Mouse (Mus musculus): ENCODE results near the gene Stra6l. TPM values are rescaled to one million over a fixed set of nuclear protein-coding genes. Genes with fewer than 3 reads are reported as not detected.

Gene Stra6l
- polyA plus RNA-seq (2015; fragmentation: Nextera tagmentation; extraction: Ambion mirVana) = 0.05 and 0.16 TPM in 2 replicates

DNA sequence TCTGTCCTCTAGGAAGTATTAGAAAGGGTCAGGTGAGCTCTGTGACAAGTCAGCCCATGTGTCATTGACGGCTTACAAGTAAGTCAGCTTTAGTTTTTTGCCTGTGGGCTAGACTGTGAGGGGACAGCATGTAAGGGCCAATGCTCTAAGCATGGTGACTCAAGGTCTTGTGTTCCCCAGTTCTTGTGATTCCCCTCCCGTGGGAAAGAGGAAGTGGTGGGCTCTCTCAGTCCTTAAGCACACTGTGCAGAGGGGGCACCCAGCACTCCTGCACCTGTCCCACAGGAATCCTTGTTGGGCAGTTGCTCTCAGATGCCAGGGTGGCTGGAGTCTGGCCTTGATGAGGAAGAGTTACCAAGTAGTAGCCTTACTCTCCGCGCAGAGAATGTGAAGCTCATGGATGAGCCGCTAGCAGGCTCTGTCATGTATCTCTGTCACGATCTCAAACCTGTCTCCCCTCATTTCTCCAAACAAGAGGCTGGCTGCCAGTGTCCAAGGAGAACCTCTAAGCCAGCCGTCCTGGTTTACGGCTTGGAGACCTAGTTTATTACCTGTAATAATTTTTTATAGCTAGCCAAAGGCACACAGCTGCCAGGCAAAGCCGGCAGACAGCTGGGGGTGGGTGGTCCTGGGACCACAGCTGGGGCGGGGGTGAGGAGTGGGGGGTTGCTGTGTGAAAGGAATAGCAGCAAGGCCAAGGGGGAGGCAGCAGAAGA is at the start of gene Stra6l:
Gene Stra6l, plus strand, starts transcription at position 556 of the 716 bp plus-strand sequence.
- Histone ChIP-seq H3K27ac (replicated peaks) (no peak within 1 kb of the TSS), H3K27me3 (ENCODE audit: control insufficient read depth, insufficient read depth, low read length) (no peaks in the 10 kb centered on the region), H3K36me3 (ENCODE audit: control insufficient read depth, insufficient read depth, low read length) (no peaks in the 10 kb centered on the region), H3K9me3 (ENCODE audit: control insufficient read depth, low read length) (no peaks in the 10 kb centered on the region), H3K4me3 (ENCODE audit: low read depth, low read length) (no peak within 1 kb of the TSS), H3K9ac (ENCODE audit: low read length) (no peak within 1 kb of the TSS), H3K4me2 (replicated peaks; ENCODE audit: low read depth) (no peak within 1 kb of the TSS), H3K4me1 (replicated peaks; ENCODE audit: control insufficient read depth, insufficient read depth) (no peaks in the 10 kb centered on the region)
- DNase-seq (ENCODE audit: low spot score) = no peak
- TF ChIP-seq CTCF (IDR thresholded peaks at IDR 0.05; ENCODE audit: low read depth) (no peak), EP300 (optimal IDR thresholded peaks at IDR 0.05) (no peak)
- no peak for ATAC-seq (ENCODE audit: low FRiP score, low TSS enrichment)
- WGBS = 51% methylated on average over 10 of the region's 10 CpGs

DNA sequence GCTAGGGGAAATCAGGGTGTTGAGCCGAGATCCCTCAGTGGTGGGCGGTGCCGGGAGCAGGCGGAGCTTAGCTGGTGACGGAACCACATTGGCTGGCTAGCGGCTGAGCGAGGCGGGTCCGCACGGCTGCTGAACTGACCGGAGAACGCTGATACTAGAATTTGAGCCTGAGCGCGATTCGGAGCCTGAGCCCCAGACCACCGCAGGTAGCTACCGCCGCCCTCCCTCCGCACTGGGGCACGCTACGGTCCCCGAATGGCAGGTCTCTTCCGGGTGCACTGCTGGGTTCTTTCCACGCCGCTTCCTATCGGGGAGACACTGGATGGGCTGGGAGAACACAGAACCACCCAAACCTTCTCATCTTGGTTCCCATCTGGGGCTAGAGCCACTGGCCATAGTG is 49.5 kb upstream of the Stra6l start, which contains the start of gene Aldh1b1:
Gene Aldh1b1, plus strand, starts transcription at position 59 of the 400 bp plus-strand sequence.
- H3K4me1 ChIP-seq (replicated peaks; ENCODE audit: control insufficient read depth, insufficient read depth) = 0 out of 2 replicates have a peak, but pooled peaks cover 2% of the 10 kb centered on the region
- peak; percentile 75 for ATAC-seq (ENCODE audit: low FRiP score, low TSS enrichment)
- H3K36me3 ChIP-seq (ENCODE audit: control insufficient read depth, insufficient read depth, low read length) = no peaks in the 10 kb centered on the region
- H3K4me2 ChIP-seq (replicated peaks; ENCODE audit: low read depth) = peak within 1 kb of the TSS; percentile 76
- H3K27me3 ChIP-seq (ENCODE audit: control insufficient read depth, insufficient read depth, low read length) = no peaks in the 10 kb centered on the region
- H3K9me3 ChIP-seq (ENCODE audit: control insufficient read depth, low read length) = no peaks in the 10 kb centered on the region
- DNase-seq (ENCODE audit: low spot score) = peak; percentile 82
- peak within 1 kb of the TSS; percentile 50 for H3K9ac ChIP-seq (ENCODE audit: low read length)
- WGBS = 0% methylated on average over 26 of the region's 26 CpGs
- TF ChIP-seq CTCF (IDR thresholded peaks at IDR 0.05; ENCODE audit: low read depth) = no peak; the same call in 1 of the 2 replicates
- no peak for TF ChIP-seq EP300 (optimal IDR thresholded peaks at IDR 0.05)
- peak within 1 kb of the TSS; percentile 46 for H3K4me3 ChIP-seq (ENCODE audit: low read depth, low read length)
- H3K27ac ChIP-seq (replicated peaks) = no peak within 1 kb of the TSS

DNA sequence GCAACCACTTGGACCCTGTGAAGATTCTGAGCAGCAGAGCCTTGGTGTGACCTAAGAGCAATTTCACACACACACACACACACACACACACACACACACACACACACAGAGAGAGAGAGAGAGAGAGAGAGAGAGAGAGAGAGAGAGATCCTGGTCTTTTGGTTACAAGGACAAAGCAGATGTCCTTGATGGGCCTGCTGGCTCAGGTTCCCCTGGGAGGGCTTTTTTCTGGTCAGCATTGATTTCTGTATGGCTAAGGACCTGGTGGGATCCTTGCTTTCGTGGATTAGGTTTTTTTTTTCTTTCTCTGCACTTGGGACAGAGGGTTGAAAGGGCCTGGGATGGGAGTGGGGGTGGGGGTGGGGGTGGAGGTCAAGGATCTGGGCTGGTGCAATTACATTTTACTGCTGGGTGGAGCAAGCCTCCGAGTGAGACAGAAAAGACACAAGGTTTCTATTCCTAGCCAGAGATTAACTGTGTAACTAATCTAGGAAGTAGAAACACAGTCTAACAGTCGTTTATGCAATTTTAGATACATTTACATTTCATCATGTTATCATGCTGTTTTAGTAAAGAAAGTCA is 48.4 kb upstream of the Stra6l start:
- Histone ChIP-seq H3K27ac (replicated peaks) (no peak overlapping the region), H3K4me2 (replicated peaks; ENCODE audit: low read depth) (no peak overlapping the region), H3K27me3 (ENCODE audit: control insufficient read depth, insufficient read depth, low read length) (no peaks in the 10 kb centered on the region), H3K4me1 (replicated peaks; ENCODE audit: control insufficient read depth, insufficient read depth) (0 out of 2 replicates have a peak, but pooled peaks cover 2% of the 10 kb centered on the region), H3K9me3 (ENCODE audit: control insufficient read depth, low read length) (no peaks in the 10 kb centered on the region), H3K36me3 (ENCODE audit: control insufficient read depth, insufficient read depth, low read length) (no peaks in the 10 kb centered on the region), H3K4me3 (ENCODE audit: low read depth, low read length) (no peak overlapping the region), H3K9ac (ENCODE audit: low read length) (no peak overlapping the region)
- TF ChIP-seq CTCF (IDR thresholded peaks at IDR 0.05; ENCODE audit: low read depth) (no peak), EP300 (optimal IDR thresholded peaks at IDR 0.05) (no peak)
- WGBS = 44% methylated on average over 3 of the region's 3 CpGs
- DNase-seq (ENCODE audit: low spot score) (no peak), ATAC-seq (ENCODE audit: low FRiP score, low TSS enrichment) (no peak)

DNA sequence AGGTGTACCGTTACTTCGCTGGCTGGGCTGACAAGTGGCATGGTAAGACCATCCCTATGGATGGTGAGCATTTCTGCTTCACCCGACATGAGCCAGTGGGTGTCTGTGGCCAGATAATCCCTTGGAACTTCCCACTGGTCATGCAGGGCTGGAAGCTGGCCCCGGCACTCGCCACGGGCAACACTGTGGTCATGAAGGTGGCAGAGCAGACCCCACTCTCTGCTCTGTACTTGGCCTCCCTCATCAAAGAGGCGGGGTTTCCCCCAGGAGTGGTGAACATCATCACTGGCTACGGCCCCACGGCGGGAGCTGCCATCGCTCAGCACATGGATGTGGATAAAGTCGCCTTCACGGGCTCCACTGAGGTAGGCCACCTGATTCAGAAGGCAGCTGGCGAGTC is 45.6 kb upstream of the Stra6l start:
- H3K4me3 ChIP-seq (ENCODE audit: low read depth, low read length) = no peak overlapping the region
- no peak for TF ChIP-seq CTCF (IDR thresholded peaks at IDR 0.05; ENCODE audit: low read depth)
- TF ChIP-seq EP300 (optimal IDR thresholded peaks at IDR 0.05) = no peak
- no peak overlapping the region for H3K9ac ChIP-seq (ENCODE audit: low read length)
- DNase-seq (ENCODE audit: low spot score) (no peak), ATAC-seq (ENCODE audit: low FRiP score, low TSS enrichment) (no peak)
- no peaks in the 10 kb centered on the region for H3K27me3 ChIP-seq (ENCODE audit: control insufficient read depth, insufficient read depth, low read length)
- no peak overlapping the region for H3K27ac ChIP-seq (replicated peaks)
- H3K9me3 ChIP-seq (ENCODE audit: control insufficient read depth, low read length) = no peaks in the 10 kb centered on the region
- no peaks in the 10 kb centered on the region for H3K36me3 ChIP-seq (ENCODE audit: control insufficient read depth, insufficient read depth, low read length)
- 0 out of 2 replicates have a peak, but pooled peaks cover 2% of the 10 kb centered on the region for H3K4me1 ChIP-seq (replicated peaks; ENCODE audit: control insufficient read depth, insufficient read depth)
- WGBS = 95% methylated on average over 14 of the region's 14 CpGs
- H3K4me2 ChIP-seq (replicated peaks; ENCODE audit: low read depth) = no peak overlapping the region

DNA sequence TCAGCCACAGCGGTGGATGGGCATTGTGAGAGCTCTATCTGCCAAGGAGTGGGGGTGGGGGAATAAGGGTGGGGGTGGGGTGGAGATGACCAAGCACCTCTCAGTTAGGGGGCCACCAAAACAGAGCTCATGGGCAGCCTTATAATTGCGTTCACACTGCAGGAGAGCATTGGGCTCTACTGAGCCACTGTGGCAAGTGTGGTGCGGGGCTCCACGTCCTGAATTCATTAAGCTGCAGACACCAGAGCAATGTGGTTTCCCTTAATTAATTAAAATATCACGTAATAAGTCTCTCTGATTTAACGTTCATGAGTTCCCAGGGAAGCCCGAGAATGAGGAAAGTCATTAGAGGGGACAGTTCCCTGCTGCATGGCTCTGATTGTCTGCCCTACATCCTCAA is 40.4 kb upstream of the Stra6l start:
- Histone ChIP-seq H3K4me2 (replicated peaks; ENCODE audit: low read depth) (no peak overlapping the region), H3K9ac (ENCODE audit: low read length) (no peak overlapping the region), H3K4me1 (replicated peaks; ENCODE audit: control insufficient read depth, insufficient read depth) (no peaks in the 10 kb centered on the region), H3K27me3 (ENCODE audit: control insufficient read depth, insufficient read depth, low read length) (no peaks in the 10 kb centered on the region), H3K4me3 (ENCODE audit: low read depth, low read length) (no peak overlapping the region), H3K9me3 (ENCODE audit: control insufficient read depth, low read length) (no peaks in the 10 kb centered on the region), H3K36me3 (ENCODE audit: control insufficient read depth, insufficient read depth, low read length) (no peaks in the 10 kb centered on the region), H3K27ac (replicated peaks) (no peak overlapping the region)
- ATAC-seq (ENCODE audit: low FRiP score, low TSS enrichment) = no peak
- WGBS = 52% methylated on average over 7 of the region's 7 CpGs
- TF ChIP-seq CTCF (IDR thresholded peaks at IDR 0.05; ENCODE audit: low read depth) (no peak), EP300 (optimal IDR thresholded peaks at IDR 0.05) (no peak)
- DNase-seq (ENCODE audit: low spot score) = no peak

DNA sequence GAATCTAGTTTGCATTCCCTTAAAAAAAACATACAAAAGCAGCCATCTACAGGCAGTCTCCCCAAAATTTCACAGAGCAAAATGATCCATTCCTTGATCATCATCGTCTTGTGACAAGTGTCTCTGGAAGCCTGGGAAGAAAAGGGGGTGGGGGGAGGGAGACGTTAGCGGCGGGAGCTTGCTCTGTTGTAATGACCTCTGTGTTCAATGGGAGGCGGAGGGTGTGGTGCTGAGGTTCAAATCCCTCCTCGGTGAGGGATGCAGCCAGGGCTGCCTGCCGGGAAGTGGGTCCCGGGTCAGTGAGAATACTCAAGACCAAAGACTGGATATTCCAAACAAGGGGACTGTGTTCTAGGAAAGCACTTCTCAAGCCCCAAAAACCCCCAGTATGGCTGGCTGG is 37.2 kb upstream of the Stra6l start:
- H3K27ac ChIP-seq (replicated peaks) = no peak overlapping the region
- no peaks in the 10 kb centered on the region for H3K9me3 ChIP-seq (ENCODE audit: control insufficient read depth, low read length)
- no peak for TF ChIP-seq EP300 (optimal IDR thresholded peaks at IDR 0.05)
- no peak for TF ChIP-seq CTCF (IDR thresholded peaks at IDR 0.05; ENCODE audit: low read depth)
- H3K36me3 ChIP-seq (ENCODE audit: control insufficient read depth, insufficient read depth, low read length) = no peaks in the 10 kb centered on the region
- no peak for ATAC-seq (ENCODE audit: low FRiP score, low TSS enrichment)
- no peaks in the 10 kb centered on the region for H3K4me1 ChIP-seq (replicated peaks; ENCODE audit: control insufficient read depth, insufficient read depth)
- H3K4me2 ChIP-seq (replicated peaks; ENCODE audit: low read depth) = no peak overlapping the region
- H3K9ac ChIP-seq (ENCODE audit: low read length) = no peak overlapping the region
- H3K27me3 ChIP-seq (ENCODE audit: control insufficient read depth, insufficient read depth, low read length) = no peaks in the 10 kb centered on the region
- no peak overlapping the region for H3K4me3 ChIP-seq (ENCODE audit: low read depth, low read length)
- WGBS = 27% methylated on average over 8 of the region's 8 CpGs
- no peak for DNase-seq (ENCODE audit: low spot score)
